Mouse (Mus musculus): ENCODE results near the gene Slc34a2.
A peak's percentile ranks its signal among the peaks of the same experiment; 100 is the strongest.

Slc34a2 gene

GRCm38 (mm10) chr5:53025276-53025973 is 12.5 kb upstream of the Slc34a2 start:
- peak in 1 of 2 experiments; percentile 62 for DNase-seq (ENCODE audit: inconsistent age in 2 of 2, low spot score in 1 of 2)

DNA sequence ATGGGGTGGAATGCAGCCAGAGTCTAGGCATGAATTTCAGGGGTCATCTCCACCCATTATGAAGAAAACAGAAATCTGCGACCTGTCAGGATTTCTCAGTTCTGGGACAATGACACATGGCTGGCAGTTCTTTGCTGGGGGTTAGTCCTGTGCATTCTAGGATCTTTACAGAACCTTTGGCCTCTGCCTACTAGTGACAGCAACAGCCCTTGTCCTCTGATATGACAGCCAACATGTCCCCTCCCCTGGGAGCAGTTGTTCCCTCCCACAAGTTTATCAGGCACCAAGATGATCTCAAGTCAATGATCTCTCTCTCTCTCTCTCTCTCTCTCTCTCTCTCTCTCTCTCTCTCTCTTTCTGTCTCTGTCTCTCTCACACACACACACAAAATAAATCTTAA is 6.5 kb upstream of the Slc34a2 start:
- DNase-seq (ENCODE audit: inconsistent age in 2 of 2, low spot score in 1 of 2) = no peak

- no peak for DNase-seq (ENCODE audit: inconsistent age in 2 of 2, low spot score in 1 of 2)
Measured at GRCm38 (mm10) chr5:53042034-53042748, 4.3 kb downstream of the Slc34a2 start.

DNA sequence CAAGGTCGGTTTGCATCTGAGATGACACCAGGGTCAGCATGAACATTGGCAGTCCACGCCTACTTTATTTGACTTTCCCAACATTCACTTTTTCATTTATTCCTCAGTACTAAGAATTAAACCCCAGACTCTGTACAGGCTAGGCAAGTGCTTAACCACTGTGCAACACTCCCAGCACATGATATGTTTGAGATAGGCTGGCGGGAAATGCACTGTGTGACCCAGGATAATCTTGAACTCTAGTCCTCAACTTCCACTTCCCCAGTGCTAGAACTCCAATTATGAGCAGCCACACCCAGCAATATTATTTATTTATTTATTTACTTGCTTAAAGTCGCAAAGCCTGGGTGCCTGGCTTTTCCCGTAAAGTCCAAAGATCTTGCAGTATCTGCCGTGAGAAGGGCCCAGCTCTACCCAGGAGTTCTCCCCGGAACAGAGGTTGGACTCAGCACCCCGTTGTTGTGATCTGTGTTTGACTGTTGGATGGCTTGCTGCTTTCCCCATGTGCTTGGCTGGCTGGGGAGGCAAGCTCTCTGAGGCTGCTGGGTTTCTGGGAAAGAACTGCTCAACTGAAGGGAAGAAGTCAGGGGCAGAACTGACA is 5.0 kb downstream of the Slc34a2 start:
- DNase-seq (ENCODE audit: inconsistent age in 2 of 2, low spot score in 1 of 2) = no peak

DNA sequence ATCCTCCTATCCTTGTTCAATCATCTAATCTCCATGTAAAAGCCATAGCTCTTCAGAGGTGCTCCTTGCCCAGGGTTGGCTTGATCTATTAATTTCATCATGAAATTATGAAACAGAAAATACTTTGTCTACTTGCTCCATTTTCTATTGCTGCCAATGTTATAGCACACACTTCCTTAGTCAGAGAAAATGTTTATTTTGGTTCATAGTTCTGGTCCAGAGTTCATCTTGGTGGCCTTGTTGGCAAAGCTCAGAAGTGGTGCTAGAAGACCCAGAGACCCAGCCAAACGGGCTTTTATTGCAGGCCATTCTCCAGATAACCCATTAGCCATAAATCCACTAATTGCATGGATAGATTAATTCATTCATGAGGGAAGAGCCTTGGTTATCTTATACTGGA is 5.8 kb downstream of the Slc34a2 start:
- DNase-seq (ENCODE audit: inconsistent age in 2 of 2, low spot score in 1 of 2) = peak in 1 of 2 experiments; percentile 24

DNA sequence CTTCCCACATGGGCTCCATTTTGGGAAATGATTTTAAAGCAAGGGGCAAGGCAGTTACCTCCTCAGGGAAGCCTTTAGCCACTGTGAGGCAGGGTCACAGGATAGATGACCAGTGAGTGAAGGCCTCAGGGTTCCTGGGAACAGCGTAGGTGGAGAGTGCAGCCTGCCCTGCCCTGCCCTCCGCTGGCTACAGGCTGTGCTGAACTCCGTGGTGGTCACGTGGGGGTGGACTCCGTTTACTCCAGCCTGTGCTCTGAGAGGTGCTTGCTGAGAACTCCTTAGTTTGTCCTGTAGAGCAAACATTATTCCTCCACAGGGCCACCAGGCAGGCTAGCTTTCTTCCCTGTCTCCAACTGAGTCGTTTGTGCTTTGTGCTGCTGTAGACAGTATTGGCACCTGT is 10.1 kb downstream of the Slc34a2 start:
- no peak for DNase-seq (ENCODE audit: inconsistent age in 2 of 2, low spot score in 1 of 2)

DNA sequence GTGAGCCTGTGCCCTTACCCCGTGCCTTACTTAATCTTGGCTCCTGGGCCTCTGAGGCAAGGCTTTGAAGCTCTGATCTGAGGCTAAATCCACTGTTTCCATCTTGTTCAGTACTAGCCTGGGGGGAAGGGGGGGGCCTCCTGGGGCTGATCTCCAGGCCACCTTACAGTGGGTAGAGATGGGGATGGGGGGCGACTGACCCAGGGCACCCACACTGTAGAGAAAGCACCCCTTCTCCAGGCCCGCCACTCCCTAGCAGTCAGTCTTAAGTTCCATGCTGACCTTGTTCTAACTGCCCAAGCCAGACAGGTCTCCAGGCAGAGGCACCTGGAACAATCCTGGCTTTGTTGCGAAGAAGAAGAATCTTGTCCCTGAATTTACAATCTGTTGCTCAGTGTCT is 10.7 kb downstream of the Slc34a2 start:
- no peak for DNase-seq (ENCODE audit: inconsistent age in 2 of 2, low spot score in 1 of 2)

- no peak for DNase-seq (ENCODE audit: inconsistent age in 2 of 2, low spot score in 1 of 2)
Measured at GRCm38 (mm10) chr5:53049046-53049445, 11.2 kb downstream of the Slc34a2 start.

- DNase-seq (ENCODE audit: inconsistent age in 2 of 2, low spot score in 1 of 2) = no peak
Measured at GRCm38 (mm10) chr5:53050963-53051362, 13.1 kb downstream of the Slc34a2 start.

DNA sequence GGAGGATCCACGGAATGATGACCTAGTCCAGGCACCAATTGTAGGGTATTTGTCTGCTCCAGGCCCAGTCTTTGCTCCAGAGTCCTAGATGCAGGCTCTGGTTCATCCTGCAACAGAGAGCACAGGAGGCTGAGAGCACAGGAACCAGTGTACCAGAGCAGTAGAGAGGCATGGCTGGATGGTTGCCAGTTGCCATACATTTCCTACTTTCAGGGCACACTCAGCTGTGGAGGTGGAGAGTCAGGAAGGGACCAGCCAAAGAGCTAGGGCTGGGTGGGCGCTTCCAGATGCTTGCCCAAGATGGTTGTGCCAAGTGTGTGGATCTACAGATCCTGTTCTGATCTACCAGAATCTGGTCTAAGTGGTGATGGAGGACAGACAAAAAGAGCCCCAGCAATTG is 15.4 kb downstream of the Slc34a2 start:
- no peak for DNase-seq (ENCODE audit: inconsistent age in 2 of 2, low spot score in 1 of 2)

DNA sequence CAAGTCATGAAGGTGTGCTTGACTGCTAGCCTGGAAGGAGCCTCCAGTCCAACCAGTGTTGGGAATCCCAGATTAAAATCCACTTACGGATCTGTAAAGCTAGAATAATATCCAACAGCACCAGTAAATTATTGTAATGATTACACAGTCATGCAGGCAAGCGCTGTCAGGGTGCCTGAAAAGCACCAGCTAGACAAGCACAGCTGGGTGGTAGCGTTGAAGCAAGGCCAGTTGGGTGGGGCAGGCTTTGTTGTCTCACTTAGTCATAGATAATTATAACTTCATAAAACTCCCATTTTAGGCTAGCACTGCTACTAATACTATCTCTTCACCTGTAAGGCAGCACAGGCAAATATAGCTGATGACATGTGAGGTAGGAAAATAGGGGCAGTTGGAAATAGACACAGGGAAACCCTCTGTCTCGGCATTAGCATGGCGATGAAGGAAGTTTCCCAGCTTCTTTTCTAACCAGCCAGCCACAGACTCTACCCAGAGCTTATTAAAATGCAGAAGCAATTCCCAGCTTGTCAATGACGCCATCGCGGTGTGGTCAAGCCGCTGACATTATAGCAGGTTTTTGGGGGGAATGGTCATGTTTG is 23.8 kb downstream of the Slc34a2 start:
- no peak for DNase-seq (ENCODE audit: inconsistent age in 2 of 2, low spot score in 1 of 2)

DNA sequence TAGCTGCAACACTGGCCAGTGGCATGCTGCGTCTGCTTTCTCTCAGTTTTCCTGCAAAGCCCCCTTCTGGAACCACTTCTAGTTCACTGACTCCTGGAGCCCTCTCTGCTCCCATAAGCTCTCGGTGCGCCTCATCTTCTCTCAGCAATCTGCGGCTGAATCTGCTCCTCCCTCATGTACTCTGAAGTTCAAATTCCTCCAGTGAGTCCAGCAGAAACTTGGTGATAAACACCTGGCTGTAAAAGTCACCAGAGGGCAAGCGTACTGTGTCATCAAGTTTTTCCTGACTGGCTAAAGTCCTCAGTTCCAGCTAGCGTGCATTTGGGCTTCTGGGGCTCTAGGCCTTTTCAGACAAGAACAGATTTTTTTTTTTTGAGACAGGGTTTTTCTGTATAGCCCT is 36.7 kb downstream of the Slc34a2 start:
- no peak for DNase-seq (ENCODE audit: inconsistent age in 2 of 2, low spot score in 1 of 2)

- DNase-seq (ENCODE audit: inconsistent age in 2 of 2, low spot score in 1 of 2) = no peak
Measured at GRCm38 (mm10) chr5:53078453-53078852, 40.6 kb downstream of the Slc34a2 start.

DNA sequence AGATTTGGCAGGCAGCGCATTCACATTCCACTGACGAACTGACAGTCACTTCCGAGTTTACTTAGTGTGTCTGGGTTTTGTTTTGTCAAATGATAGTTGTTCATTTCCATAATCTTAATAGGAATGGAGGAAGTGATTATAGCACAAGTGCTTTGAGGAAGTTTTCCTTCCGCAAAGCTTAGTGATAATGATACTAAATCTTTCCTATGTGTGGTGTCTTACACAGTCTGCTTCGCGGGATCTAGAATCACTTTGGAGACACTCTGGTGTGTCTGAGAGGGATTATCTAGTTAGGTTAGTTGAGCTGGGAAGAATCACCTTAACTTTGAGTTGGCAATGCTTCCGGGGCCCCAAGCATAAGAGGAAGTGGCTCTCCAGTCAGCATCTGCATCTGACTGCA is 49.6 kb downstream of the Slc34a2 start:
- no peak for DNase-seq (ENCODE audit: inconsistent age in 2 of 2, low spot score in 1 of 2)

- no peak for DNase-seq (ENCODE audit: inconsistent age in 2 of 2, low spot score in 1 of 2)
Measured at GRCm38 (mm10) chr5:53091331-53091730, 53.5 kb downstream of the Slc34a2 start.

DNA sequence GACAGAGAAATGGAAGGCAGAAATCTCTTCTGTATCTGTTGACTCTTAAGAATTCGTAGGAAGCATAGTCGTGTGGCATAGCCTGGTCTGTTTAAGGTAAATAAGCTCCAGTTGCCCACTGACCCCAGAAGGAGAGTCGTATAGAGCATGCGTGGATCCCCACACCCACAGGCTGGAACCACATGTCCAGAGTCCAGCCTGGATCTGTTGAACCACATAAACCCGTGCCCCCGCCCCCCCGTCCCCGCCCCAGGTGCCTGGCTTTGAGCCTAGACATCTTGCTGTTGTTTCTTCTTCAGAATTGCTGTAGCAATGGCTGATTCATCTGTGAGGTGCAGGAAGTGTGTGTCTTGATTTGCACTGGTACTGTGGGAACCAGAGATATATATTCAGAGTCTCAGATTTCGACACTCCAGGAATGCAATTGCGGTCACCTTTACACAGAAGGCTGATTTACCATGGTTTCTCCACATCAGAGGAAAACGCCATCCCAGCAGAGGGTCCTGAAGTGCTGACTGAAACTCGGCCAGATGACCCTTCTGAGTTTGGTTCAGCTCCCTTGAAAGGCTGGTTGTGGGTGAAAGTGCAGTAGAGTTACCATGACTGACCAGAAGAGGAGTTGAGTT is 64.1 kb downstream of the Slc34a2 start:
- DNase-seq (ENCODE audit: inconsistent age in 2 of 2, low spot score in 1 of 2) = no peak

- DNase-seq (ENCODE audit: inconsistent age in 2 of 2, low spot score in 1 of 2) = no peak
Measured at GRCm38 (mm10) chr5:53104177-53104855, 66.4 kb downstream of the Slc34a2 start.

DNA sequence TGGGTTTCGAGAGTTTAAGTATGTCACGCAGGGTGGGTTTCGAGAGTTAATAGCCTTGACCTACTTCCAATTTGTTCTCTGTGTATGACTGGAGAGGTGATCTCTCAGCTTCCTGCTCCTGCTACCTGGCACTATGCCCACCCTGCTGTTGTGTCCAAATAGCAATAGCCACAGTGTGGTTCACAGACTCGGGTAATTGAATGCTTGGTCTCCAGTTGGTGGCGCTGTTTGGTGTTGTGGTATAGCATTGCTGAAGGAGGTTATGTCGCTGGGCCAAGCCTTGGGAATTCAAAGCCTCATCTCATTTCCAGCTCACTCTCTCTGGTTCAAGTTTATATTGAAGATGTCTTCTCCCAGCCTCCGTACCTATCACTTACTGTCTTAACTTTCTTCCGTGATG is 67.8 kb downstream of the Slc34a2 start:
- DNase-seq (ENCODE audit: inconsistent age in 2 of 2, low spot score in 1 of 2) = peak; percentile 11 to 26

DNA sequence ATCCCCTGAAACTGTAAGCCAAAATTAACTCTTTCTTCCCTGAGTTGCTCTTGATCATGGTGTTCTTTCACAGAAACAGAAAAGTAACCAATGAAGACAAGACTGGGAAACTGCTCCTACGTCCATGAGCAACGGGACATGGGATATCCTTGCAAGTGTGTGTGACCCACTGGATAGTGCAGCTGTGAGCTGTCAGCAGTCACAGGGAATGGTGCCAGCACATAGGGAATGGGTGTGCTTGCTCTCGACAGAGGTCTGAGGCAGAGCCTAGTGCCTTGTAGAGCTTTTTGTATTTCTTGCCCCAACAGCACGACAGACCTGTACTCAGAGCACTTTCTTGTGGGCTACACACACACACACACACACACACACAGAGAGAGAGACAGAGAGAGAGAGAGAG is 68.2 kb downstream of the Slc34a2 start:
- DNase-seq (ENCODE audit: inconsistent age in 2 of 2, low spot score in 1 of 2) = no peak

- DNase-seq (ENCODE audit: inconsistent age in 2 of 2, low spot score in 1 of 2) = no peak
Measured at GRCm38 (mm10) chr5:53106731-53107130, 68.8 kb downstream of the Slc34a2 start.

GRCm38 (mm10) chr5:53108026-53108425 is 70.1 kb downstream of the Slc34a2 start:
- no peak for DNase-seq (ENCODE audit: inconsistent age in 2 of 2, low spot score in 1 of 2)
